Mouse (Mus musculus): ENCODE results near the gene Hdac9.

Gene Hdac9

DNA sequence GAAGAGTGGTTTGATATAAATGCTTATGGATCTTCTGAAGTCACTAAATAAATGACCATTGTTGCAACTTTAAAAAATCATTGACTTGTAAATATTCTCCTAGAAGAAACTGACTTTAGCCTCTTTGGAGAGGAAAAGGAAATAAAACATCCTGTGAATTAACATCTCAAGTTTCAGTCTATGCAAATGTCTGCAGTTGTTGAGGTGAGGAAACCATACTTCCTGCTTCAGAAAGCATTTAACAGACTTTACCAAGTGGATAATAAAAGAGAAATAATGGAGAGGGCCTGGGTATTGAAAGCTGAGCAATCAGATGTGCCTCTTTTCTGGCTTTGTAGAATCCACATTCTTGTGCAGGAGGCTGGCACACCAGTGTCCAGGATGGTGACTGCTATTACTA is 110.4 kb downstream of the Hdac9 start:
- DNase-seq (ENCODE audit: low spot score) = no peak

DNA sequence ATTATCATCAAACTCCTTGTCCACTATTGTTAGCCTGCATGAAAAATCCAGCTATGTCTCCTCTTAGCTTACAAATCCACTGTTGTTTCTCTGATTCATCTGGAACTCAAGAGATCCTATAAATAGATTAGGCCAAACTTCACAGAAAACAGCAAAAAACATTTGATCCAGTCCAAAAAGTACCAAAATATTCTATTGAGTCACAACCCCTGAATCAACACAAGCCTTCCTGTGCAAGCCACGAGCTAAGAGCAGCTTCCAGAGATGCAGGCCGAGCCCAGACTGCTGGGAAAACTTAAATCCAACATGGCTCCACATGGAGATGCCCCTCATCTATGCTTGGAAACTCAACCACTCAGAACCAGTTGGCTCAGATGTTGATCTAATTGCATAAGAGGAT is 113.2 kb downstream of the Hdac9 start:
- no peak for DNase-seq (ENCODE audit: low spot score)

GRCm38 (mm10) chr12:34802308-34802707 is 114.6 kb downstream of the Hdac9 start:
- DNase-seq (ENCODE audit: low spot score) = no peak

GRCm38 (mm10) chr12:34801752-34802151 is 115.1 kb downstream of the Hdac9 start:
- DNase-seq (ENCODE audit: low spot score) = no peak

- no peak for DNase-seq (ENCODE audit: low spot score)
These were observed 119.5 kb downstream of the Hdac9 start for GRCm38 (mm10) chr12:34797389-34797788.

DNA sequence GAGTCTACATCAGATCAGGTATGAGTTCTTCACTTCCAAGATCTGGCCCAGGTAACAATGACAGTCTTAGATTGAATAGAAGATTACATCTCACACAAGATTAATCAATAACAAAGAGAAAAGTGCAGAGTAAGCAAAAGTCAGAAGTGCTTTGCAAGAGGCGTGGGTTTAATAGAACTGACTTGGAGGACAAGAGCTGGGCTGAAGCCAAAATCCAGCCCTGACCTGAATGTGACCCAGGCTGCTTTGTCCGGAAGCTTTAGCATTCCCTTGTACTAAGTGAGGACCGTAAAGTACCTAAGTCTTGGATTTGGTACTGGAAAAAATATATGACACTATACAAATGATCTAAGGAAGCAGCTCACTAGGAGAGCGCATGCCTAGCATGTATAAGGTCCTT is 121.4 kb downstream of the Hdac9 start:
- no peak for DNase-seq (ENCODE audit: low spot score)

GRCm38 (mm10) chr12:34792113-34792452 is 124.8 kb downstream of the Hdac9 start:
- DNase-seq (ENCODE audit: low spot score) = peak; percentile 55

- no peak for DNase-seq (ENCODE audit: low spot score)
These were observed 125.4 kb downstream of the Hdac9 start for GRCm38 (mm10) chr12:34791213-34792112.

GRCm38 (mm10) chr12:34789031-34789982 is 127.6 kb downstream of the Hdac9 start:
- no peak for DNase-seq (ENCODE audit: low spot score)

DNA sequence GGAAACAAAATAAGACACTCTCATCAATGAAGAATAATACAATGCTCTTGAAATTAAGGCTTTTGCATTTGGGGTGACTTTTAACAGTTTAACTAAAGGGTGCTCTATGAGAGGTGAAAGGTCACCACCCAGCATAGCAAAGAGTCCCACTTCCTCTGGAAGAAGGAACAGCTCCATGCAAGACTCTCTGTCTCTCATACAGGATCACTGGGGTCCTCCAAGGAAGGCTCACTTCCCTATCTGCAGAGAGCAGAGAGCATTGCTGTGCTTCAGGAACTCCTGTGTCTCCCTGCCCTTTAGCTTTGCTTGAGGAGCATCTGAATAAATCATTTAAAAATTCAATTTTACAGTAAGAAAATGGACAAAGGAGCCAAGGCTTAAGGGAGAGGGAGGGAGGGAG is 129.5 kb downstream of the Hdac9 start:
- DNase-seq (ENCODE audit: low spot score) = no peak

DNA sequence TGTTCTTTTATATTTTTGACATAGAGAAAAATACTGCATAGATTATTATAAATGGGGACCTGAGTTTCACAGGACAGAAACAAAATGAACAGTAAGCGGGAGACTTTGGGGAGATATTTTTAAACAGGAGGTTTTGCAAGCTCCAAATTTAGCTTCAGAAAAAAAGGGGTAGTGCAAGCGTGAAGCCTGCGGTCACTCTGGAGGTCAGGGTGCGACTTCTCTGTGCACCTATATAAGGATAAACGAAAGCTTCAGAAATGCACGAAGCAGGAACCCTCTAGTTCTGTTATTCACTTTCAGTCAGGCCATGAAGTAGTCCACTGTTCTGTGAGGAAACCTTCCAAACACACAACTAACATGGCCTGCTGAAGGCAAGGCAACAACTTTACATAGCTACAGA is 133.3 kb downstream of the Hdac9 start:
- DNase-seq (ENCODE audit: low spot score) = no peak

GRCm38 (mm10) chr12:34779368-34779957 is 137.4 kb downstream of the Hdac9 start:
- DNase-seq (ENCODE audit: low spot score) = no peak

DNA sequence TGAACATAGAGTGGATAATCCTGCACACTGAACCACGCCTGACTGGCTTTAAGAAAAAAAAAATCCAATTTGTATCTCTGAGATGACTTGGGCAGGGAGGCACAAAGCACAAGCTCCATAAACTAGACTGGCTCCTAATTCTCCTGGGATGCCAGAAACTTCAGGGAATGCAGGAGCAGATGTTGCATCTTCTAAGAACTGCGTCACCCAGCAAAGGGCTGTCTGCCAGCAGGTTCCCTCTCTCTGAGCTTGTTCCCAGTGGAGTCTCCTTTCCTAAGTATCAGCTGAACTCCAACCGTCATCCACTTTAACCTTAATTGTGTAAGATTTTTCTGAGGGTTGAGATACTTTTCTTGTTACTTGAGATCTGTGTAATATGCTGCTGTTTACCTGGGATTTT is 140.7 kb downstream of the Hdac9 start:
- no peak for DNase-seq (ENCODE audit: low spot score)

DNA sequence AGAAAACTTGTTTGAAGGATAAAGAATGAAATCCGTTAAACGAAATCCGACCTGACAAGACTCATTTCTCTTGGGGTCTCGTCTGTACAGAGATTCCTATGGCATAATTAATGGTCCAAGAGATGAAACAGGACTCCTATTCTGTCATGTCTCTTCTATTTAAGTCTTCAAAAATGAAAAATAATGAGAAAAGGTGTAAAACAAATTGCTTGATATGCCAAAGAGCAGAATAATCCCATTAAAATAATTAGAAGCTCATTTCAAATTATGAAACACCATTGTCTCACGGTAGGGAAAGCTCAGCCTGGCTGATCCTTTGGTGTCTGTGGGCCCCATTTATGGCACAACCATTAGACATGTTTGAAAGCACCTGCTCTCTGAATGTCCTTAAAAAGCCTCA is 142.8 kb downstream of the Hdac9 start:
- DNase-seq (ENCODE audit: low spot score) = no peak

DNA sequence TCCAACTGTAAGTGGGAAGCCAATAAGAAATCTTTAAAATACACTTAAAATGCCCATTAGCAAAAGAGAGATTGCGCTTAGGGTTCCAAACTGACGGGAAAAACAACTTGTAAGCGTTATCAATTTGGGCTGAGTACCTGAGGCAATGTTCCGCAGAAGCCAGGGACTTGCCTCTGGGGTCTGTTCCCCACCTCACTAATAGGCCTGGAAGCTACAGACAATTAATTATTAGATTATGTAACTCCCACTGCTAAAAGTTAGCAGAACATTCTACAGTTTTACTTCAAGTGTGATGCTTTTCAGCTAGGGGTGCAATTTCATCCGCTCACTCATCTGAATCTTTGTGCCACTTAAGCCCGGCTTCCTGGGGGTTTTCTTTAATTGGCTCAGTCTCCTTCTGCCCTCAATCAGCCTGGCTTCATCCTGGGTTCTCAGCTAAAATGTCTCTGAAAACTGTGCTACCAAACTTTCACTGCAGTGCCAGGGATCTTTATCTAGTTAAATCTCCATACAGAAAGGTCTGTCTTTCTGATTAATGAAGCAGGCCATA is 149.6 kb downstream of the Hdac9 start:
- DNase-seq (ENCODE audit: low spot score) = no peak

GRCm38 (mm10) chr12:34747266-34747665 is 169.6 kb downstream of the Hdac9 start:
- no peak for DNase-seq (ENCODE audit: low spot score)

DNA sequence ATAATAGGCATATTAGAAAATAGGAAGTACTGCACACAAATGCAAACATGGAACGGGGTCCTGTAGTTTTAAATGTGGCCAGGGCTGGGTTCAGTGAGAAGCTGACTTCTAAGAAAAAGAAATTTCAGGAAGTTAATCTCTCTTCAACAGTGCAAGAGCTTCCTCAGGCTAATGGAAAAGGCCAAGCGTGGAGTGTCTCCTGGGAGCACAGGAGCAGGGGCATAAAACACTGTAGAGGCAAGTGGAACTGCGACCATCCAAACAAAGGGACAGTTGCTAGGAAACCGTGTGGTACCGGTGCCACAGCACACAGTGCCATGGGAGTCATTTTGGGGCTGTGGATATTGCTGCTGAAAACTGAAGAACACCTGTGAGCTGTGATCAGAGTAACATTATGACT is 191.7 kb downstream of the Hdac9 start:
- DNase-seq (ENCODE audit: low spot score) = no peak

DNA sequence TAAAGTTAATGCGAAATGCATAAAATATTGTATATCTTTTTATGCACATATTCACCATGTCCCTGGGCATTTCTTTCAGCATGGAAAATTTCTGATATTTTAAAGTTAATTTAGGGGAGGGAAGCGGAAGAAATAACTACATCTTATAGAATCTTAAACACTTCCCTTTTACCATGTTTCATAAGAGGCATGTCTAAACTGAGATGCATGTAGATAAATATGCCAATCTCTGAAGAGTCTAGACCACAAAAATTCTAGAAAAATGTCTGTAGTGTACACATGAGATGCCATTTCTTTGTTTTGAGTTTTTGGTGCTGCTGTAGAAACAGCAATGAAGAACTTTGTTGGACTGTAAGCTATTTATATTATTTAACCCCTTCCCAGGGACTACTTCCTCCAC is 192.6 kb downstream of the Hdac9 start:
- no peak for DNase-seq (ENCODE audit: low spot score)

- DNase-seq (ENCODE audit: low spot score) = no peak
These were observed 193.9 kb downstream of the Hdac9 start for GRCm38 (mm10) chr12:34722831-34723490.

- no peak for DNase-seq (ENCODE audit: low spot score)
These were observed 196.0 kb downstream of the Hdac9 start for GRCm38 (mm10) chr12:34720906-34721305.

DNA sequence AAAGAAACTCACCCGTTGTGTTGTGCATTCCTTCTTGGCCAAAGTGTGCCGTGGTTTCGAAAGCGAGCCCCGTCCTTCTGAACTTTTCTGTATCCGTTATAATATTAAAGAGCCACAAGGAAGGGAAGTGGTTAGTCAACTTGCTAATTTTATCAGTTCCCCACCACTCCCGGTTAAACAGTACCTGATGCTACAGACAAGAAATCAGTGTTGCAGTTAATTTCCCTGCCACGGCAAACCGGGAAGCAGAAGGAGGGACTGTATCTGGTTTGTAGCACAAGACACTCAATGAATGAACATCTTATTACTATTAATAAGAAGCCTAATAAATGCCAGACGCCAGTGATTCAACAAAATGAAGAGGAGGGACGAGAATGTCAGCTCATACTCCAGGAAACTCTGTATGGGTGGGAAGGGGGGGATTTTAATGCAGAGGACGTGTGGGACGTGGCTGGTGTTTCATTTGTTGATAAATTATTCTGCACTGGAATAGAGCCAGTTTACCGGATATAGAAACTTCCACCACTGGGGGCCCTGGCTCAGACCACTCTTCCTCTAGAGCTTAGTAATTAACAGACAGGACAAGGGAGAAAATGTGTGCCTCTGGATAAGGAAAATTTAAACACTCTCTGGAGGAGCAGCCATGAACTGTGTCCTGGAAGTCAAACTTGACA is 202.5 kb downstream of the Hdac9 start:
- DNase-seq (ENCODE audit: low spot score) = peak; percentile 15
